Mouse (Mus musculus) lung, postnatal 25 days (tissue): ENCODE measurements around the gene Tmem86a.
"Not testable (repeated sequence)": the region's sequence is repeated elsewhere in the genome, so short reads cannot be mapped to it uniquely, and the experiment has no call there.

Source experiments
- DNase-seq: peaks from one replicate; pipeline ENCODE4 v3.0.0; 2022; ENCODE audit warnings: low spot score

The Tmem86a gene

DNA sequence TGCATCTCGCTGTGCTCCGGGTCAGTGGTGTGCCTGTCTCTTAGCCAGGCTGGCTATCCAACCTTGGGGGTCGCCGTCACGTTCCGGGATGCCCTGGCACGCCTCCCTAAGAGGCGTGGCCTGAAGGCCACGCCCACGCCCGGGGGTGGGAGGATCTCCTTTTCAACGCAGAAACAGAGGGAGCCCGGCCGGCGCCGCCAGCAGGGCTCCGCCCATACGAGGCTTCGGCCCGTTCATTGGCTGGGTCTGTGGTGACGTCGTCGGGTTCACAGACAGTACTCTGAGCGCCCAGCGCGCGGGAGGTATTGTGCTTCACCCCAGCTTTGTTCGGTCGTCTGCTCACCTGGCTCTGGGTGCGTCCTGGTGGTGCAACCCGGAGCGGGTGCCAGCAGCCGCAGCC is at the start of gene Tmem86a:
TSS of gene Tmem86a (plus strand) at position 236 of the 400 bp plus-strand sequence.
- DNase-seq, result peak; percentile 96

DNA sequence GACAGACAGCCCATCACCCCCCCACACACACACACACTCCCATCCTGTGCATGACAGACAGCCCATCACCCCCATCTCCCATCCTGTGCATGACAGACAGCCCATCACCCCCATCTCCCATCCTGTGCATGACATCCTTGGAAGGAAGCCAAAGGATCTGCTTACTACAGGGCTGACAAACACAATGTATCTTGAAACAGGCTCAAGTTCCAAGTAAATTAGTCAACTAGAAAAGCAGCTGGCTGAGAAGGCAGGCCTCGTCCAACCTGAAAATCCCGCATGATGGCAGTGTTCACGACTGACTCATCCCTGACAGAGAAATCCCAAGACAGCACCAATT is 49.8 kb upstream of the Tmem86a start:
- peak; percentile 62 for DNase-seq

DNA sequence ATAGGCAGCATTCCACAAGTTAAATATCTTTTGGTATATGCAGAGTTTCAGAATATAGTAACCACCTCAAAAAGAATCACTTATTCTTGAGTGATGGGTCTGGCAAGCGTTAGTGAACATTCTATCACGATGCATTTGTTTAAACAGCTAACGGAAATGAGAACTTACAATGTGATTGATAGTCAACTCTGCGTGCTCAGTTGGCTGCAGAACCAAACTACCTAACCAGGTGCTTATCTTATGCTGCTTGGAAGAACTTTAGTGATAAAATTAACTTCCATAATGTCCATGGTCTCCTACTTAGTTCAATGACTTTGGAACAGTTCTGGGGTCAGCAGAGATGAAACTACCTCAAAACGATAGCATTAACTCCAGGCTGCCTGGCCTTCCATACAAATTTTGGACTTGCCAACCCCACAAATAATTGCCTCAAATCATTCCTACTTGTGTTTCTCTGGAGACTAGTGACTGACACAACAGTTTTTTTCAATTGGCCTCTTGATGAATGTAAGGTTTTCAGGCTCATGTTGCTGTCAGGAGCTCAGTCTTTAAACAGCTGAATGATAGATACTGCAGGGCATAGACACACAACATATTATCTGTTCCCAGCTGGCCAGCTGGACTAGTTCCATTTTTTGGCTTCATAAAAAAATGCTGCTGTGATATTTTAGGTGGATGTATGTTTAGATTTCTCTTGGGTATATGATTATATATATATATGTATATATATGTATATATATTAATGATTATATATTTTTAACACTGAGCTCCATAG is 49.1 kb upstream of the Tmem86a start:
- DNase-seq, result no peak

DNA sequence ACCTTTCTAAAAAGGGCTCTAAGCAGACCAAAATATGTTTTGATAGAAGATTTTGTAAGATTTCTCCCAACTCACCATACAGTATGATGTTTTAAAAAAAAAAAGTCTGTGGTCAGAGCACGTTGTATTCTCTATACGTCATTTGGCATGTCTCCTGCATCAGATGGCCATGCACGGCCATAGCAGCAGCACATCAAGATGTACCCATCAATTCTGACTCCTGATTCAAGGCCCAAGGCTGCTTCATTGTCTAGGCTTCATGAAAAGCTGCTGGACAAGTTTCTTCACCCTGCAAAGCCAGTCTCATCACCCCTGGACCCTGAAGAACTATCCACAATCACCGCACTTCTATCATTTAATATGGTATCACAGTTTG is 48.5 kb upstream of the Tmem86a start:
- no peak for DNase-seq

GRCm38 (mm10) chr7:47003411-47004115 is 46.8 kb upstream of the Tmem86a start:
- no peak for DNase-seq

- DNase-seq, result no peak
Observed at GRCm38 (mm10) chr7:47007109-47007780, 43.2 kb upstream of the Tmem86a start.

GRCm38 (mm10) chr7:47007818-47008167 is 42.6 kb upstream of the Tmem86a start:
- DNase-seq, result no peak

DNA sequence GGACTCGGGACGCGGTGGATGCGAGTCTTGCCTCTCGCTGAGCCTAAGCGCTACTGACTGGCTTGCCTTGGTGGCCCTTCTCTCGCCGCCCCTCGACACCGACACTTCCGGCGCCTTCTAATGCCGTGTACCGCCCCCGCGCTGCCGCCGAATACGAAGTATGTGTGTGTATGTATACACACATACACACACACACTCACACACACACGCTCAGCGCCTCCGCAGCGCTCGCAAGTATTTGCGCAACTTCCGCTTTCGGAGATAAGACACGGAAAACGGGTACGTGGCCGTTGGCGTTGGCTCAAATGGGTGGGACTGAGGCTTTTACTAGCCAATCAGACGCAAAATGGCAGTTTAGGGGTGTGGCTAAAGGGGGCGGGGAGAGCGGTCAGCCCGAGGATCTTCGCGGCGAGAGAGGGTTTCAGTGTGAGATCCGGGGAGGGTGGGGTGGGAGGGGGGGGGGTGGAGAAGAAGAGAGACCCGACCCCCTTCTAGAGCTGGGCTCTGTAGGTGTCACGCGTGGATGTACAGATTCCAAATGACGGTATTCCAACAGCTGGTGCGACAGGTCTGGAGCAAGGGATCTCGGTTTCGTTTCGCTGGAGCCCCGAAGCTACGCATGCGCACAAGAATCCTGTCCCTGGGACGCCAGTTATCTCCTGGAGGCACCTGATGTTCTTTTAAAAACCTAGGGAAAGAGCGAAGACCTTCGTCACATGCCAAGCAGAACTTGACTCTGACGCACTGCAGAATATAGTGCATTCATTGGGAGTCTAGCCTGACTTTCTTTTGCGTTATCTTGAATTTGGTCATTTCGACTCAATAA is 42.0 kb upstream of the Tmem86a start, which contains the start of gene Spty2d1:
TSS of gene Spty2d1 (minus strand) at position 244 of the 826 bp plus-strand sequence.
- DNase-seq, result peak; percentile 99

DNA sequence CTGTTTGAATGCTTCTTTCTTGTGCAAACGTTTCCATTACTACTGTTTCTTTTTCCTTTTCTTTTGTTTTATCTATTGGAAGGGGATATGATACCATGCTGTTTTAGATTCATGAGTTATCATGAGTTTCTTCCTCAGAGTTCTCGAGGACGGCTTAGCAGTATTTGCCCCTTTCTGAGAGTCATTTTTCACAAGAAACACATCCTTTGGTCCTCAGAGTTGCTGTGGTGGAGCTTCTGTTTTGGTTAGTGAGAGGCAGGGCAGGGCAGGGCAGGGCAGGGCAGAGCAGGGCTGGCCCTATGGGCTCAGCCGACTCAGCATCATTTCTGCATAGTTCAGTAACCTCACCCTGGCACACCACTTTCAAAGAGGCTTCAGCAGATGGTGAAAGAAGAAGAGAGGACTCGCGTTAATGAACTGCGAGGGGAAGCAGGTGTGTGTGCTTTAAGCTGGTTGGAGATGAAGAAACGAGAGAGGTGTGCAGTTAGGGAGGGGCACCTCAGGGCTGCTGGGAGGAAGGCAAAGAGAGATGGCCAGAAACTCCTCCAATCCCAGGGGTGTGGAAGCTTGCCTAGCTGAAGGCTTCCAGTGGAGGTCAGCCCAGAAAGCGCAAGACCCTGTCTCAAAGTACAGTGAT is 37.2 kb upstream of the Tmem86a start:
- DNase-seq, result no peak

DNA sequence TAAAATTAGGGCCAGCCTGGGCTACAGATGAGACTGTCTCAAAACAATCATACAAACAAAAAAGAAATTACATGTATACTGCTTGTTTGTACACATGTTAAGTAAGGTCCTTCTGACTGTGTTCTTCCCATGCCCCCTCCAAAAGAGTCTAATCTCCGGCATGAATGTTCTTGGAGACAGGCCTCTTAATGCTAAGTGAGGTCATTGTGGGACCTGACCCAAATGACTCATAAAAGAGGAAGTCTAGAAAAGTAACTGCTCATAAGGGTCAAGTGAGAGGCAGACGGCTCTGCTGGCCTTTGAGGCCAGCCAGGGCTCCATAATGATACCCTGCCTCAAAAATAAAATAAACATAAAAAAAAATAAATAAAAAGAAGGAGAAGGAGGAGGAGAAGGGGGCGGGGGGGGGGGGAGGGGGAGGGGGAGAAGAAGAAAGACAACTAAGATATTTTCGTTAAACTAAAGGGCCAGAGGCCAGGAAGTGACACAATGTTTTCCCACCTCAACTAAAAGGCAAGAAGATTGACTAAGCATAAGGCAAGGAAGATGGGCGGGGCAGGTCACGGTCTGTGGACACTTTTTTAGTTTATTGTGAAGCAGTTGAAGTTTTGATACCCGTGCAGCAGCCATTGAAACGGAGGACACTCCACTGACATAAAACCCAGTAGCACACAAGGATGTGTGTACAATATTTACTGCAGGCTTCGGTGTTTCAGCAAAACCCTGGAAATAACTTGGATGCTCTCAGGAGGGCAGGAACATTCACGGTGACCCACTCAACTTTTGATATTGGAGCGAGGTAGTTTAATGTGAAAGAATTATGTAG is 35.6 kb upstream of the Tmem86a start:
- peak; percentile 84 for DNase-seq

DNA sequence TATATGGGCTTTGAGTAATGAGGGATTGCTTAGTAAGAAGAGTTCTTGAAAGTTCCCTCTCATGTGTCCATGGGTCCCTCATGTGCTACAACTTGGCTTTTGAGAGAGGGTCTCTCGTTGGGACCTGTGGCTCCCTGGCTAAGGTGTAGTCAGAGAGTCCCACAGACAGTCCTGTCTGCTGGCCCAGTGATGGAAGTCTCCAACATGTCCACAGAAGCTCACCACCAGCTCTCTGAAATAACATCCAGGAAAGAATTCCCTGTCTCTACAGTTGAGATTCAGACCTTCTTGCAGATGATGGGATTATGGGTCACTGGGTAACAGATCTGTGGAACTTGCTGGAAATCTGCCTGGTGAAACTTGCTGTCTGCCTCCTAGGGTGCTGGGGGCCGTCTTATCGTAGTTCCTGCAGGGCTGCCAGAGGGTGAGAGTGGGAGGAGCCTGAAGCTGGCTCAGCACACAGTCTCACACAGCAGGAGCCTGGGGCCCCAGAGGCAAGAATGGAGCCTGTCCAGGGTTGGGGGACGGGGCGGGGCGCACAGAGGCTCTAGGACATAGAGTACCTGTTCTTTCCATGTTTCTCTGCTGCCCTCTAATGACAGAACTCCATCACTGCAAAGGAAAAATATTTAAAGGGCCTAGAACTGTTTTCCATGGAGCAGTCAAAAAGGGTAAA is 34.9 kb upstream of the Tmem86a start:
- DNase-seq, result peak; percentile 93

DNA sequence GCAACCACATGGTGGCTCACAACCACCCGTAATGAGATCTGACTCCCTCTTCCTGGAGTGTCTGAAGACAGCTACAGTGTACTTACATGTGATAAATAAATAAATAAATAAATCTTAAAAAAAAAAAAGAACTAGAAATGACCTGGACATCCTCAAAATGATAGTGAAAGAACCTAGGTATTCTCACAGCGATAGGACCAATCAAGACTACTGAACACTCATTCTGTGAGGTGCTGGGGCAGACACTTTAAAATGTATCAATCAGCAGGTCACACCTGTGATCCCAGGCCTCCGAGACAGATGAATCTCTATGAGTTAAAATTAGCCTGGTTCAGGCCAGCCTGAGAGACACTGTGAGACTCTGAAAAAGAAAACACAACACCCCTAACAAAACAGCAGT is 33.8 kb upstream of the Tmem86a start:
- no peak for DNase-seq

GRCm38 (mm10) chr7:47017146-47017545 is 33.3 kb upstream of the Tmem86a start:
- DNase-seq, result no peak

- DNase-seq, result peak; percentile 16
Observed at GRCm38 (mm10) chr7:47019641-47020040, 30.8 kb upstream of the Tmem86a start.

DNA sequence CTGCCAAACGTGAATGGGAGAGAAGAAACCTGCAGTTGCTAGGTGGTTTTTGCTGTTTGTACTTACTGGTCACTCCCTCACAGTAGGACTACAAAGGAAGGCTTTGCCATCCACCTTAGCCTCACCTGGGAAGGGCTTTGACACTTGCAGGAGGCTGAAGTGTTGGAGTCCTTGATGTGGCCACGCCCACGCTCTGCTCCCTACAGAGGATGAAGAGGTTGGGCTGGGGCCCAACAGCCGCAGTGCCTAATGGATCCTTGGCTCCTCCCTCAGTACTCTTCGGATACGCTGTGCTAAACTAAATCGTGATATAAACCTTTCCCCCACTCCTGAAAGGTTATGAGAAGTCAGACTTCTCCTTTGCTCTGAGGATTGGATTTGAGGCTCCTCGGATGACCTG is 29.4 kb upstream of the Tmem86a start:
- peak; percentile 26 for DNase-seq

- DNase-seq, result peak; percentile 22
Observed at GRCm38 (mm10) chr7:47022482-47022881, 27.9 kb upstream of the Tmem86a start.

- peak; percentile 85 for DNase-seq
Observed at GRCm38 (mm10) chr7:47023530-47023929, 26.9 kb upstream of the Tmem86a start.

- no peak for DNase-seq
Observed at GRCm38 (mm10) chr7:47024454-47024853, 25.9 kb upstream of the Tmem86a start.

GRCm38 (mm10) chr7:47025429-47025828 is 25.0 kb upstream of the Tmem86a start:
- no peak for DNase-seq

DNA sequence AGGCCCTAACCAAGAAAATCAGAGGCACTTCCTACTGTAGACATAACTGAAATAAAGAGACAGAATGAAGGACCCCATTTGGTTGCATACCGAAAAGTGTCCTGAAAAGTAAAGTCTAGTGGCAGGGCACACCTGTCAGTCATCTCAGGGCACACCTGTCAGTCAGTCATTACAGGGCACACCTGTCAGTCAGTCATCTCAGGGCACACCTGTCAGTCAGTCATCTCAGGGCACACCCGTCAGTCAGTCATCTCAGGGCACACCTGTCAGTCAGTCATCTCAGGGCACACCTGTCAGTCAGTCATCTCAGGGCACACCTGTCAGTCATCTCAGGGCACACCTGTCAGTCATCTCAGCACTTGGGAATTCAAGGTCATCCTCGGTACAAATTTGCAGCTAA is 23.5 kb upstream of the Tmem86a start:
- not testable (repeated sequence) for DNase-seq
